In the genomic region with DNA sequence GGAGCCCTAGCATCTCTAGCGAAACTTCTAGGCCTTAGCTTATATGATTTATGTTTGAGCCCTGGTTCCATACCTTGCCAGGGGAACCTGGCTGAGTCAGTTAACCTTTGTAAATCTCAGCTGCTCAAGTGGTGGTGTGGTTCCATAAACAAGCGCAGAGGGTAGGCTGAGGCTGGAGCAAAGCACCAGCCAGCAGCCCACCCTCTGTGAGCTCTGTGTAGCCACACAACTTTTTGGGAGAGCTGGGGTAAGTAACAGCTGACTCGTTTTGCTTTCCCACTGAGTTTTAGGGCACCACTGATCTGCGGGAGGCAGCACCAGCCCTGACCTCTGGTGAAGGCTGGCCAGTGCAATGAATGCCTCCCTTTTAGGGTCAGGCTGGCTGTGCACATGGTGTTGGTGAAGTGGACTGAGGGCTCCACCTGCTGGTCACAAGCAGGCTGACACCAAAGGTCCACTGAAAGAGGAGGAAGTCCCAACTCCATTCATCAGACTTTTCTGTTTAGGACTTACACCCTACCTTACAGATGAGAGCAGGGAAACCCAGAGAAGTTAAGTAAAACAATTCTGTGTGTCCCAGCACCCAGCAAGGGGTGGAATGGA, we compare ENCODE assay signal across 8 mouse cellular contexts. TPM values are rescaled to one million over a fixed set of nuclear protein-coding genes. Genes with fewer than 3 reads are reported as not detected.
A peak's percentile ranks its signal among the peaks of the same experiment; 100 is the strongest.
DNase-seq lines count a peak whose midpoint lies in the region; ATAC-seq lines count a peak whose summit lies in the region.

No protein-coding gene starts in this region.

- peaks cover 7% of the 10 kb centered on the region for H3K36me3 ChIP-seq in embryonic facial prominence, embryonic 10.5 days (replicated peaks)
- 0 out of 2 replicates have a peak, but pooled peaks cover 4% of the 10 kb centered on the region for H3K36me3 ChIP-seq in heart, embryonic 16.5 days (ENCODE audit: control insufficient read depth, insufficient read depth)
- H3K36me3 ChIP-seq in liver, embryonic 12.5 days = peaks cover 20% of the 10 kb centered on the region
- no peaks in the 10 kb centered on the region for H3K36me3 ChIP-seq in neural tube, embryonic 11.5 days (ENCODE audit: control insufficient read depth, insufficient read depth, low read length)
- H3K36me3 ChIP-seq in stomach, embryonic 15.5 days = 0 out of 2 replicates have a peak, but pooled peaks cover 3% of the 10 kb centered on the region

- H3K27me3 ChIP-seq in embryonic facial prominence, embryonic 10.5 days (replicated peaks; ENCODE audit: low read depth, poor library complexity, severe bottlenecking) = no peaks in the 10 kb centered on the region
- H3K27me3 ChIP-seq in heart, embryonic 16.5 days (ENCODE audit: control insufficient read depth, insufficient read depth, low read length) = no peaks in the 10 kb centered on the region
- H3K27me3 ChIP-seq in liver, embryonic 12.5 days (replicated peaks) = no peaks in the 10 kb centered on the region
- H3K27me3 ChIP-seq in neural tube, embryonic 11.5 days (ENCODE audit: control insufficient read depth, insufficient read depth, low read length) = no peaks in the 10 kb centered on the region
- no peaks in the 10 kb centered on the region for H3K27me3 ChIP-seq in stomach, embryonic 15.5 days (replicated peaks)

- H3K4me3 ChIP-seq in embryonic facial prominence, embryonic 10.5 days = no peak overlapping the region
- no peak overlapping the region for H3K4me3 ChIP-seq in heart, embryonic 16.5 days (ENCODE audit: low read length)
- H3K4me3 ChIP-seq in liver, embryonic 12.5 days = no peak overlapping the region
- no peak overlapping the region for H3K4me3 ChIP-seq in neural tube, embryonic 11.5 days (ENCODE audit: low read depth, low read length)
- no peak overlapping the region for H3K4me3 ChIP-seq in stomach, embryonic 15.5 days (replicated peaks)

- no peaks in the 10 kb centered on the region for H3K9me3 ChIP-seq in embryonic facial prominence, embryonic 10.5 days
- no peaks in the 10 kb centered on the region for H3K9me3 ChIP-seq in heart, embryonic 16.5 days (replicated peaks; ENCODE audit: control insufficient read depth, low read length)
- H3K9me3 ChIP-seq in liver, embryonic 12.5 days (replicated peaks) = no peaks in the 10 kb centered on the region
- H3K9me3 ChIP-seq in neural tube, embryonic 11.5 days (ENCODE audit: control insufficient read depth, low read length) = no peaks in the 10 kb centered on the region
- no peaks in the 10 kb centered on the region for H3K9me3 ChIP-seq in stomach, embryonic 15.5 days

- peak; percentile 71 to 72 for DNase-seq in B cell, adult 2 months
- peak; percentile 81 for DNase-seq in adrenal gland, postnatal 10 days
- peak; percentile 82 for DNase-seq in embryonic facial prominence, embryonic 10.5 days (ENCODE audit: low spot score)
- DNase-seq in kidney, postnatal 10 days = peak; percentile 85
- DNase-seq in neural tube, embryonic 11.5 days (ENCODE audit: low spot score) = peak; percentile 80

- no peak overlapping the region for H3K4me2 ChIP-seq in heart, embryonic 16.5 days (ENCODE audit: low read depth, low read length)
- H3K4me2 ChIP-seq in liver, embryonic 12.5 days = no peak overlapping the region
- no peak overlapping the region for H3K4me2 ChIP-seq in neural tube, embryonic 11.5 days (ENCODE audit: low read depth)
- H3K4me2 ChIP-seq in stomach, embryonic 15.5 days = no peak overlapping the region

- WGBS in embryonic facial prominence, embryonic 10.5 days = 49% methylated on average over 4 of the region's 4 CpGs
- 46% methylated on average over 4 of the region's 4 CpGs for WGBS in heart, embryonic 16.5 days
- WGBS in liver, embryonic 12.5 days (ENCODE audit: insufficient replicate concordance) = 49% methylated on average over 4 of the region's 4 CpGs
- 44% methylated on average over 4 of the region's 4 CpGs for WGBS in neural tube, embryonic 11.5 days
- 44% methylated on average over 4 of the region's 4 CpGs for WGBS in stomach, embryonic 15.5 days

- peak; percentile 59 for ATAC-seq in heart, embryonic 16.5 days (replicated peaks; ENCODE audit: extremely low read depth, insufficient read depth, low FRiP score)
- peak; percentile 57; the same call in 1 of the 2 replicates for ATAC-seq in liver, embryonic 12.5 days
- peak; percentile 80 for ATAC-seq in neural tube, embryonic 11.5 days (ENCODE audit: insufficient read depth, low FRiP score, low TSS enrichment)
- ATAC-seq in stomach, embryonic 15.5 days (ENCODE audit: insufficient read depth, low FRiP score, low read depth) = peak; percentile 66; the same call in 1 of the 2 replicates

- H3K9ac ChIP-seq in heart, embryonic 16.5 days (ENCODE audit: low read length) = no peak overlapping the region
- no peak overlapping the region for H3K9ac ChIP-seq in liver, embryonic 12.5 days
- no peak overlapping the region for H3K9ac ChIP-seq in neural tube, embryonic 11.5 days (ENCODE audit: low read length)
- no peak overlapping the region for H3K9ac ChIP-seq in stomach, embryonic 15.5 days

- peak overlapping the region; percentile 63; the same call in 1 of the 2 replicates for H3K27ac ChIP-seq in embryonic facial prominence, embryonic 10.5 days (replicated peaks)
- no peak overlapping the region for H3K27ac ChIP-seq in heart, embryonic 16.5 days (ENCODE audit: low read length)
- no peak overlapping the region for H3K27ac ChIP-seq in liver, embryonic 12.5 days
- no peak overlapping the region for H3K27ac ChIP-seq in neural tube, embryonic 11.5 days (ENCODE audit: low read depth, low read length)
- H3K27ac ChIP-seq in stomach, embryonic 15.5 days = no peak overlapping the region

- H3K4me1 ChIP-seq in embryonic facial prominence, embryonic 10.5 days = peaks cover 18% of the 10 kb centered on the region
- peaks cover 5% of the 10 kb centered on the region for H3K4me1 ChIP-seq in heart, embryonic 16.5 days (ENCODE audit: control insufficient read depth, insufficient read depth, low read length)
- peaks cover 10% of the 10 kb centered on the region for H3K4me1 ChIP-seq in liver, embryonic 12.5 days
- no peaks in the 10 kb centered on the region for H3K4me1 ChIP-seq in neural tube, embryonic 11.5 days (ENCODE audit: control insufficient read depth, insufficient read depth, low read length)
- no peaks in the 10 kb centered on the region for H3K4me1 ChIP-seq in stomach, embryonic 15.5 days

RNA-seq across cellular contexts. Expression of gene Crb2, which starts 26.7 kb away (rescaled TPM):
- total RNA-seq in adrenal gland, postnatal 10 days (2021) = under 1 TPM; 0.66 to 0.76 TPM
- 7.3 and 11.9 TPM in 2 replicates for polyA plus RNA-seq in embryonic facial prominence, embryonic 10.5 days (2016; fragmentation: Nextera tagmentation; extraction: Ambion mirVana)
- 0.87 and 1.2 TPM in 2 replicates for polyA plus RNA-seq in heart, embryonic 16.5 days (2015; fragmentation: Nextera tagmentation; extraction: Ambion mirVana)
- 1.5 and 1.6 TPM in 2 replicates for polyA plus RNA-seq in liver, embryonic 12.5 days (2016; fragmentation: Nextera tagmentation; extraction: Ambion mirVana)
- polyA plus RNA-seq in neural tube, embryonic 11.5 days (2014; fragmentation: Nextera tagmentation; extraction: Ambion mirVana) = 7.4 and 8.4 TPM in 2 replicates
- 1.8 and 2.0 TPM in 2 replicates for polyA plus RNA-seq in stomach, embryonic 15.5 days (2015; fragmentation: Nextera tagmentation; extraction: Ambion mirVana)
